Mouse (Mus musculus) spleen, adult 2 months (tissue): Measurements from ENCODE around the gene Lsg1.

Source experiments
- CTCF ChIP-seq: fragments of 200-500 bp; IDR thresholded peaks from 2 replicates; pipeline ENCODE4 v1.5.1; 2011; ENCODE audit warnings: mild to moderate bottlenecking, inconsistent platforms; ENCODE audit not compliant: insufficient read depth, insufficient read length, insufficient replicate concordance; ENCODE audit errors: extremely low read depth
- POLR2A ChIP-seq: fragments of 200-500 bp; IDR thresholded peaks from 2 replicates; pipeline ENCODE4 v1.6.1; 2011; ENCODE audit warnings: low read depth, low read length, inconsistent platforms

- TF ChIP-seq POLR2A = no peak
- no peak for TF ChIP-seq CTCF
These were observed 26.7 kb upstream of the Lsg1 start for GRCm38 (mm10) chr16:30614122-30614521.
